Mouse (Mus musculus): Measurements from ENCODE around the gene Kat8.

GRCm38 (mm10) chr7:127876041-127876466 is 36.3 kb upstream of the Kat8 start, which contains the start of gene Zfp646:
- no peak for TF ChIP-seq CTCF (IDR thresholded peaks at IDR 0.05; ENCODE audit: insufficient read depth, low read depth, low read length)
- no peak for TF ChIP-seq POLR2A (IDR thresholded peaks at IDR 0.05; ENCODE audit: insufficient read depth, low read depth, low read length)

Measured in olfactory bulb, adult 2 months (tissue).